14 mouse cellular contexts compared by ENCODE assay signal in genomic region chr10:40263691-40264090, GRCm38 (mm10). TPM values are rescaled to one million over a fixed set of nuclear protein-coding genes. Genes with fewer than 3 reads are reported as not detected.
A peak's percentile ranks its signal among the peaks of the same experiment; 100 is the strongest.
DNase-seq lines count a peak whose midpoint lies in the region; ATAC-seq and TF ChIP-seq lines count a peak whose summit lies in the region.
"Had no signal": no experiment of that assay in that cellular context is flagged by ENCODE, and none has a peak within 500 bp of the region (broad histone marks: within the 10 kb centered on the region; RNA-seq: fewer than 3 reads in every experiment).

No protein-coding gene starts in this region.

- peak overlapping the region; percentile 38 for H3K4me3 ChIP-seq in megakaryocyte, embryonic 14.5 days (replicated peaks)
- H3K4me3 ChIP-seq in myocyte: no peak overlapping the region
- H3K4me3 ChIP-seq in midbrain, embryonic 16.5 days (ENCODE audit: low read depth, low read length): no peak overlapping the region
- H3K4me3 ChIP-seq: erythroblast, embryonic 14.5 days; heart, embryonic 15.5 days; hindbrain, embryonic 13.5 days; left cerebral cortex, adult 2 months had no signal

- no peak for TF ChIP-seq POLR2A in myocyte (IDR thresholded peaks at IDR 0.05; ENCODE audit: insufficient read length, low read depth)

- no peak overlapping the region for H3K9ac ChIP-seq in midbrain, embryonic 16.5 days (ENCODE audit: low read depth, low read length)
- H3K9ac ChIP-seq: heart, embryonic 15.5 days; hindbrain, embryonic 13.5 days; lung, embryonic 14.5 days had no signal

- no peaks in the 10 kb centered on the region for H3K79me2 ChIP-seq in myocyte (ENCODE audit: control insufficient read depth, insufficient read depth)

- H3K27me3 ChIP-seq in megakaryocyte, embryonic 14.5 days (replicated peaks): no peaks in the 10 kb centered on the region
- no peaks in the 10 kb centered on the region for H3K27me3 ChIP-seq in myocyte (ENCODE audit: control insufficient read depth, insufficient read depth, insufficient read length)
- no peaks in the 10 kb centered on the region for H3K27me3 ChIP-seq in midbrain, embryonic 16.5 days (ENCODE audit: control insufficient read depth, insufficient read depth, low read depth, low read length)
- H3K27me3 ChIP-seq: heart, embryonic 15.5 days; hindbrain, embryonic 13.5 days had no signal

- no peak overlapping the region for H3K27ac ChIP-seq in midbrain, embryonic 16.5 days (ENCODE audit: low read length)
- H3K27ac ChIP-seq: heart, embryonic 15.5 days; hindbrain, embryonic 13.5 days; kidney, postnatal 0 days; left cerebral cortex, adult 2 months had no signal

- H3K36me3 ChIP-seq in megakaryocyte, embryonic 14.5 days (replicated peaks; ENCODE audit: low read length): no peaks in the 10 kb centered on the region
- no peaks in the 10 kb centered on the region for H3K36me3 ChIP-seq in myocyte (ENCODE audit: control insufficient read depth, insufficient read depth)
- no peaks in the 10 kb centered on the region for H3K36me3 ChIP-seq in midbrain, embryonic 16.5 days (ENCODE audit: control insufficient read depth, insufficient read depth, low read length)
- H3K36me3 ChIP-seq: heart, embryonic 15.5 days; hindbrain, embryonic 13.5 days had no signal

- peaks cover 56% of the 10 kb centered on the region for H3K4me1 ChIP-seq in megakaryocyte, embryonic 14.5 days
- peaks cover 1% of the 10 kb centered on the region; the same call in 1 of the 2 replicates for H3K4me1 ChIP-seq in midbrain, embryonic 16.5 days (ENCODE audit: control insufficient read depth, insufficient read depth, low read length)

- 82% methylated on average over 4 of the region's 4 CpGs for WGBS in midbrain, embryonic 16.5 days

- no peak overlapping the region for H3ac ChIP-seq in myocyte (ENCODE audit: control insufficient read depth, insufficient read length)

- DNase-seq in NIH3T3 (ENCODE audit: low read depth): peak; percentile 97
- DNase-seq in adrenal gland, postnatal 25 days: peak; percentile 53
- no peak for DNase-seq in spleen, postnatal 4 days (ENCODE audit: low spot score in 2 of 2)
- DNase-seq: cerebellum, adult 9-11 months; lung, embryonic 14.5 days had no signal

- H3K4me2 ChIP-seq in myocyte (ENCODE audit: low read depth): peak overlapping the region; percentile 73
- H3K4me2 ChIP-seq in midbrain, embryonic 16.5 days (ENCODE audit: low read length): no peak overlapping the region
- H3K4me2 ChIP-seq: heart, embryonic 15.5 days; hindbrain, embryonic 13.5 days; lung, embryonic 14.5 days had no signal

- no peak for ATAC-seq in megakaryocyte, adult 5-6 weeks (ENCODE audit: poor library complexity, severe bottlenecking)
- ATAC-seq in midbrain, embryonic 16.5 days: no peak

- no peaks in the 10 kb centered on the region for H3K9me3 ChIP-seq in megakaryocyte, embryonic 14.5 days
- H3K9me3 ChIP-seq in midbrain, embryonic 16.5 days (replicated peaks; ENCODE audit: control insufficient read depth, low read length, poor library complexity, severe bottlenecking): no peaks in the 10 kb centered on the region
- H3K9me3 ChIP-seq: heart, embryonic 15.5 days; hindbrain, embryonic 13.5 days had no signal

TF ChIP-seq in myocyte, 11 proteins besides CTCF, POLR2A, EP300 and RAD21:
- TF ChIP-seq MAX (IDR thresholded peaks at IDR 0.05; ENCODE audit: low read depth) (peak; percentile 30), MYOG (IDR thresholded peaks at IDR 0.05; ENCODE audit: control insufficient read depth in 1 of 3, insufficient read depth in 1 of 3, insufficient read length in 2 of 3, low read depth in 2 of 3) (no peak), USF1 (IDR thresholded peaks at IDR 0.05; ENCODE audit: low read depth) (peak; percentile 1)
TF ChIP-seq in myocyte: peak in this region for 2.

RNA-seq across cellular contexts. Expression of gene Gtf3c6, which starts 5.8 kb away (rescaled TPM):
- polyA plus RNA-seq in megakaryocyte, embryonic 14.5 days (2012; ENCODE audit: insufficient read depth, low replicate concordance): 7.4 and 17.2 TPM in 2 replicates
- 48.3 and 50.2 TPM in 2 replicates for total RNA-seq in megakaryocyte, adult 5-6 weeks (2015)
- total RNA-seq in megakaryocyte, adult 5-6 weeks (2017): 118 and 147 TPM in 2 replicates
- total RNA-seq in adrenal gland, postnatal 25 days (2021): 40.8 and 63.8 TPM in 2 replicates
- polyA plus RNA-seq in myocyte (2012; fragmentation: generic; extraction: Trizol): 24.5 TPM
- 73.7 and 86.3 TPM in 2 replicates for polyA plus RNA-seq in midbrain, embryonic 16.5 days (2015; fragmentation: Nextera tagmentation; extraction: Ambion mirVana)

RNA-seq across cellular contexts. Expression of gene Rpf2, which starts 16.9 kb away (rescaled TPM):
- 1.3 TPM in 1 of 2 replicates, not detected in the other for polyA plus RNA-seq in megakaryocyte, embryonic 14.5 days (2012; ENCODE audit: insufficient read depth, low replicate concordance)
- total RNA-seq in megakaryocyte, adult 5-6 weeks (2015): 56.7 and 57.2 TPM in 2 replicates
- total RNA-seq in megakaryocyte, adult 5-6 weeks (2017): 81.2 and 104 TPM in 2 replicates
- 20.0 and 32.1 TPM in 2 replicates for total RNA-seq in adrenal gland, postnatal 25 days (2021)
- 22.3 TPM for polyA plus RNA-seq in myocyte (2012; fragmentation: generic; extraction: Trizol)
- 64.8 and 68.8 TPM in 2 replicates for polyA plus RNA-seq in midbrain, embryonic 16.5 days (2015; fragmentation: Nextera tagmentation; extraction: Ambion mirVana)

RNA-seq across cellular contexts. Expression of gene Amd1, which starts 38.3 kb away (rescaled TPM):
- polyA plus RNA-seq in megakaryocyte, embryonic 14.5 days (2012; ENCODE audit: insufficient read depth, low replicate concordance): 0.79 and 10.4 TPM in 2 replicates
- 62.7 and 67.7 TPM in 2 replicates for total RNA-seq in megakaryocyte, adult 5-6 weeks (2015)
- 76.9 and 77.4 TPM in 2 replicates for total RNA-seq in megakaryocyte, adult 5-6 weeks (2017)
- 41.1 and 55.9 TPM in 2 replicates for total RNA-seq in adrenal gland, postnatal 25 days (2021)
- polyA plus RNA-seq in myocyte (2012; fragmentation: generic; extraction: Trizol): 34.0 TPM
- 40.8 and 41.9 TPM in 2 replicates for polyA plus RNA-seq in midbrain, embryonic 16.5 days (2015; fragmentation: Nextera tagmentation; extraction: Ambion mirVana)

Comparison
In these comparisons a context has a peak if more than half of its experiments do, and no peak if none do; other contexts are left out.
1. DNase-seq: peak in NIH3T3 (single experiment) and adrenal gland, postnatal 25 days (single experiment); none in spleen, postnatal 4 days (0 of 2).